Mouse (Mus musculus): ENCODE results near the gene 9330161L09Rik.
"Not testable (repeated sequence)": the region's sequence is repeated elsewhere in the genome, so short reads cannot be mapped to it uniquely, and the experiment has no call there.

GRCm38 (mm10) chr12:103456727-103457126 is 49.1 kb upstream of the 9330161L09Rik start:
- TF ChIP-seq CTCF, EP300 (IDR thresholded peaks at IDR 0.05; ENCODE audit: low read depth): not testable (repeated sequence)

All from liver, embryonic 14.5 days (tissue).